Mouse (Mus musculus): ENCODE data around the gene Traf1. TPM values are rescaled to one million over a fixed set of nuclear protein-coding genes. Genes with fewer than 3 reads are reported as not detected.
A peak's percentile ranks its signal among the peaks of the same experiment; 100 is the strongest.

Gene Traf1
- total and polyA plus RNA-seq, 2 experiments from 2014 or later: 0.86 to 2.7 TPM

DNA sequence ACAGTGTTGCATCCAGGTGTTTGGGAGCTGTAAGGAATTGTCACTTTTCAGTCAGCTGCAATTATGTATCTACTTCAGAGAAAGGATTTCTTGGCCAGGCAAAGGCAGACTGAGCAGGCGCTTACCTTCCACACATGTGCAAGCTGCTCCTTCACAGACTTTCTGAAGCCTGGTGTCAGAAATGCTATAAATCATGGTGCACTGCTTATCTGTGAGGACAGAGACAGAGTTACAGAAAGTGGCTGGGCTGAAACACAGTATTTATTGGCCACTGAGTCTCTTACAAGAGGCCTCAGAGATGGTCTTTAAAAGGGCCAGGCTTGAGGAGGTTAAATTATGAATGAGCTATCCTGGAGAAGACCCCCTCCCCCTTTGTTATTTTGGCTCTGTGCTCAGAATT lies 28.2 kb upstream of the Traf1 start:
- Histone ChIP-seq H3K36me3 (ENCODE audit: insufficient read depth) (no peaks in the 10 kb centered on the region), H3K27me3 (ENCODE audit: insufficient read depth, low read length) (no peaks in the 10 kb centered on the region), H3K4me3 (ENCODE audit: low read depth, low read length) (no peak overlapping the region), H3K27ac (ENCODE audit: low read depth, low read length) (no peak overlapping the region), H3K9ac (no peak overlapping the region), H3K4me2 (ENCODE audit: low read depth) (no peak overlapping the region), H3K9me3 (ENCODE audit: low read length) (no peaks in the 10 kb centered on the region), H3K4me1 (ENCODE audit: insufficient read depth) (peaks cover 4% of the 10 kb centered on the region; the same call in 1 of the 2 replicates)
- WGBS: 73% methylated on average over 1 of the region's 1 CpGs
- DNase-seq: no peak
- TF ChIP-seq CTCF (IDR thresholded peaks at IDR 0.05; ENCODE audit: low read depth): no peak
- no peak for ATAC-seq

DNA sequence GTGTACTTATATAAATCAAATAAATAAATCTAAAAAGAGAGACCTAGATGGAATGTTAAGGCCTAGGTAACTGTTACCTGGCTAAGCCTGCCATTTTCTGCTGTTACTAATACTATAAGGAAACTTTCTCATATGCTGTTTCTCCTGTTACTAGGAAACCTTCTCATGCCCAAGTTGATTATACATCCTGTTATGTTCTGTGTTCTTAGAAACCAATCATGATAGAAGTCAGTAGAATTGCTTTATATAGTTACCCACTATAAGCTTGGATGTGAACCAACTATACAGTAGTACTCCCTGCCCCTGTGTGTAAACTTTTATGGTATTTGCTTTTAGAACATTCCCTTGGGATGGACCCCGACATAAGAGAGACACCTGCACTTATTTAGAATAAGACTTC lies 26.0 kb upstream of the Traf1 start:
- H3K4me2 ChIP-seq (ENCODE audit: low read depth): no peak overlapping the region
- 77% methylated on average over 1 of the region's 1 CpGs for WGBS
- TF ChIP-seq CTCF (IDR thresholded peaks at IDR 0.05; ENCODE audit: low read depth): no peak
- DNase-seq (no peak), ATAC-seq (no peak)
- no peaks in the 10 kb centered on the region for H3K27me3 ChIP-seq (ENCODE audit: insufficient read depth, low read length)
- no peak overlapping the region for H3K9ac ChIP-seq
- H3K36me3 ChIP-seq (ENCODE audit: insufficient read depth): no peaks in the 10 kb centered on the region
- H3K4me3 ChIP-seq (ENCODE audit: low read depth, low read length): no peak overlapping the region
- no peak overlapping the region for H3K27ac ChIP-seq (ENCODE audit: low read depth, low read length)
- no peaks in the 10 kb centered on the region for H3K9me3 ChIP-seq (ENCODE audit: low read length)
- H3K4me1 ChIP-seq (ENCODE audit: insufficient read depth): no peaks in the 10 kb centered on the region

DNA sequence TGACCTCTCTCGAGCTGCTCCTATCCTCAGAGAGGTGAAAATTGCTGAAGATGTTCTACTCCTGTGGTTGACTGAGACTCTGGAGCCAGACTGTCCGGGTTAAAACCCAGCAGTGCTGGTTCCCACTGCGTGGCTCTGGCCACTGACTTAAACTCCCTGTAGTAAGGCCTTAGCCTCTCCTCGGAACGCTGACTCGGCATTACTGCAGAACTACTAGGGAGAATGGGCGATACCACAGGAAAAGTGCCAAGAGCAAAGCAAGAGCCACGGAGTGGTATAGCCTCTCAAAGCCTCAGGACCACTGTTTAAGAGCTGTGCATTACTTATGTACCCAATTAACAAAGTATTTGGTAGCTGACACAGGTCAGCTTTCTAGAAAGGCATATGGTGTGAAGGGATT lies 23.3 kb upstream of the Traf1 start:
- 85% methylated on average over 8 of the region's 8 CpGs for WGBS
- no peak for ATAC-seq
- no peak for TF ChIP-seq CTCF (IDR thresholded peaks at IDR 0.05; ENCODE audit: low read depth)
- no peak overlapping the region for H3K4me3 ChIP-seq (ENCODE audit: low read depth, low read length)
- H3K27me3 ChIP-seq (ENCODE audit: insufficient read depth, low read length): no peaks in the 10 kb centered on the region
- no peak overlapping the region for H3K27ac ChIP-seq (ENCODE audit: low read depth, low read length)
- 0 out of 2 replicates have a peak, but pooled peaks cover 5% of the 10 kb centered on the region for H3K4me1 ChIP-seq (ENCODE audit: insufficient read depth)
- no peak for DNase-seq
- H3K9ac ChIP-seq: no peak overlapping the region
- H3K36me3 ChIP-seq (ENCODE audit: insufficient read depth): no peaks in the 10 kb centered on the region
- no peaks in the 10 kb centered on the region for H3K9me3 ChIP-seq (ENCODE audit: low read length)
- H3K4me2 ChIP-seq (ENCODE audit: low read depth): no peak overlapping the region

DNA sequence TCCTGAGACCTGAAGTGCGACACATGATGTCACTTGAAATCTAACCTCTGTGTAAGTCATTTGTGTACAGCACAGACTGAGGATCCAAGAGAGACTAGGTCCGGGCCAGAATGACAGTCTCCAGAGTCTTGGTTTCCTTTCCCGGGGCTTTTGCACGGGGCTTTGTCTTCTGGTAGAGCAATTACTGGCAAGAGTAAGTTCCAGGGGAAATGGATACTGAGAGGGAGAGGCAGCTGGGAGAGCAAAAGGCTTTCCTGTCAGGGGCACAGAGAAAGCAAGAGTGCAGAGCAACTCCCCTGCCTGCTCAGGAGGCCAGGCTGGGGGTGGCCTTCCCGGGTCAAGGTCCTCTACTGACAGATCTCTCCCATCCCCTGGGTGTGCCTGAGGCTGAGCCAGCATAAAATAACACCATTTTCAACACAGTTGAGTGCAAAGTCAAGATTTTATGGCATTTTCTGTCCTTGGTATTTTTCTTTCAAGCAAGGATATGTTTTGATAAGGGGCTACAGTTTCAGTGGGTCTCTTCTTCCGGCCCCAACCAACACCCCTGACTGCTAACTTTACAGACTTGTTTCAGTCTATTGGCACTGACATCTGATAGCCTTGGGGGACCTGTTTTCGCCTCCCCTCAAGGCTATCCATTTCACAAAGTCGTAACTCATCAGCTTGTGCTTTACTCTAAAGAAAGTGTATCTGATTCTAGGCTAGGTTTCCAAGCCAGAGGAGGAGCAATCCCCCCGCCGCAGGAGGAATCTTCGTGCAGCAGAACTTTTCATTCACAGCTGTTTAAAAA lies 21.5 kb upstream of the Traf1 start:
- no peak overlapping the region for H3K27ac ChIP-seq (ENCODE audit: low read depth, low read length)
- no peak overlapping the region for H3K4me3 ChIP-seq (ENCODE audit: low read depth, low read length)
- WGBS: 63% methylated on average over 11 of the region's 11 CpGs
- H3K9me3 ChIP-seq (ENCODE audit: low read length): no peaks in the 10 kb centered on the region
- no peaks in the 10 kb centered on the region for H3K36me3 ChIP-seq (ENCODE audit: insufficient read depth)
- H3K27me3 ChIP-seq (ENCODE audit: insufficient read depth, low read length): no peaks in the 10 kb centered on the region
- no peak overlapping the region for H3K4me2 ChIP-seq (ENCODE audit: low read depth)
- TF ChIP-seq CTCF (IDR thresholded peaks at IDR 0.05; ENCODE audit: low read depth): no peak
- 0 out of 2 replicates have a peak, but pooled peaks cover 5% of the 10 kb centered on the region for H3K4me1 ChIP-seq (ENCODE audit: insufficient read depth)
- no peak overlapping the region for H3K9ac ChIP-seq
- no peak for DNase-seq
- no peak for ATAC-seq

DNA sequence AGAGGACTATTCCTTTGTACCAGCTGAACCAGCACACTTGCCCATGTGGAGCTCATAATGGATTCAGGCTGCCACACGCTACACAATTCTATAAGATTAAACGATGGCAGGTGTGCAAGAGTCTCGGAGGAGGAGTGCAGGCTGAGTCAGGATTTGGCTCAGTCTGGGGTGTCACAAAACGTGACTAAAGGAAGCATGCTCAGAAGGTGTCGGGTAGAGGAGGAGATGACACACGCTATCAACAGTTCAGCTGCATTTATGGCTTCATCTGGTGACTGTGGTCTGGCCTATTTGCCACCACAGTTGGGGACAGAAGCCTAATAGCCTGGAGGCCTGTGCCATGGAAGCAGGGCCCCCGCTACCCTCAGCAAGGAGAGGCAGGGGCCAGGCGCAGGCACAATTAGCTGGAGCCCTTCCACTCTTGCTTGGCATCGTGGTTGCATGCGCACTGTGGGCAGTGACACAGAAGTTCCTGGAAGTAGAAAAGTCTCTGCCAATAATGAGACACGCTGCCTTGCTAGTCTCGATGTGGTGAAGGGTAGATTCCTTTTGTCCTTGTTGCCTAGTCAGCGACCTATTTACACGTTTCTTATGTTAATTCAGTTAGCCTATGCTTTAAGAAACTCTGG lies 20.6 kb upstream of the Traf1 start:
- TF ChIP-seq CTCF (IDR thresholded peaks at IDR 0.05; ENCODE audit: low read depth): no peak
- H3K4me1 ChIP-seq (ENCODE audit: insufficient read depth): 0 out of 2 replicates have a peak, but pooled peaks cover 5% of the 10 kb centered on the region
- DNase-seq: peak; percentile 21
- H3K4me2 ChIP-seq (ENCODE audit: low read depth): no peak overlapping the region
- H3K27me3 ChIP-seq (ENCODE audit: insufficient read depth, low read length): no peaks in the 10 kb centered on the region
- H3K36me3 ChIP-seq (ENCODE audit: insufficient read depth): no peaks in the 10 kb centered on the region
- no peak overlapping the region for H3K4me3 ChIP-seq (ENCODE audit: low read depth, low read length)
- 35% methylated on average over 14 of the region's 14 CpGs for WGBS
- no peak overlapping the region for H3K9ac ChIP-seq
- peak; percentile 23; the same call in 1 of the 2 replicates for ATAC-seq
- no peaks in the 10 kb centered on the region for H3K9me3 ChIP-seq (ENCODE audit: low read length)
- no peak overlapping the region for H3K27ac ChIP-seq (ENCODE audit: low read depth, low read length)

GRCm38 (mm10) chr2:34979459-34980011 lies 18.0 kb upstream of the Traf1 start:
- WGBS: 65% methylated on average over 3 of the region's 3 CpGs
- no peak overlapping the region for H3K4me3 ChIP-seq (ENCODE audit: low read depth, low read length)
- H3K9me3 ChIP-seq (ENCODE audit: low read length): no peaks in the 10 kb centered on the region
- H3K27me3 ChIP-seq (ENCODE audit: insufficient read depth, low read length): no peaks in the 10 kb centered on the region
- no peak for DNase-seq
- 0 out of 2 replicates have a peak, but pooled peaks cover 5% of the 10 kb centered on the region for H3K4me1 ChIP-seq (ENCODE audit: insufficient read depth)
- no peak overlapping the region for H3K4me2 ChIP-seq (ENCODE audit: low read depth)
- H3K9ac ChIP-seq: no peak overlapping the region
- H3K36me3 ChIP-seq (ENCODE audit: insufficient read depth): no peaks in the 10 kb centered on the region
- ATAC-seq: no peak
- no peak for TF ChIP-seq CTCF (IDR thresholded peaks at IDR 0.05; ENCODE audit: low read depth)
- no peak overlapping the region for H3K27ac ChIP-seq (ENCODE audit: low read depth, low read length)

- no peaks in the 10 kb centered on the region for H3K9me3 ChIP-seq (ENCODE audit: low read length)
- no peak overlapping the region for H3K9ac ChIP-seq
- 99% methylated on average over 2 of the region's 2 CpGs for WGBS
- ATAC-seq (no peak), DNase-seq (no peak)
- H3K4me3 ChIP-seq (ENCODE audit: low read depth, low read length): no peak overlapping the region
- TF ChIP-seq CTCF (IDR thresholded peaks at IDR 0.05; ENCODE audit: low read depth): no peak
- H3K4me2 ChIP-seq (ENCODE audit: low read depth): no peak overlapping the region
- no peak overlapping the region for H3K27ac ChIP-seq (ENCODE audit: low read depth, low read length)
- H3K4me1 ChIP-seq (ENCODE audit: insufficient read depth): 0 out of 2 replicates have a peak, but pooled peaks cover 5% of the 10 kb centered on the region
- H3K27me3 ChIP-seq (ENCODE audit: insufficient read depth, low read length): no peaks in the 10 kb centered on the region
- H3K36me3 ChIP-seq (ENCODE audit: insufficient read depth): no peaks in the 10 kb centered on the region
Observed at GRCm38 (mm10) chr2:34978226-34978625, 16.7 kb upstream of the Traf1 start.

Data from forebrain, postnatal 0 days (tissue).